Mouse (Mus musculus): ENCODE results near the gene 1700020D05Rik. TPM values are rescaled to one million over a fixed set of nuclear protein-coding genes. Genes with fewer than 3 reads are reported as not detected.
A peak's percentile ranks its signal among the peaks of the same experiment; 100 is the strongest.
"Not testable (repeated sequence)": the region's sequence is repeated elsewhere in the genome, so short reads cannot be mapped to it uniquely, and the experiment has no call there.

The 1700020D05Rik gene
- polyA plus RNA-seq, 2 experiments = 3.1 TPM; not detected in 1

- Histone ChIP-seq H3K27ac (replicated peaks; ENCODE audit: low read depth, low read length) (peak within 1 kb of the TSS; percentile 97), H3K36me3 (ENCODE audit: control insufficient read depth, insufficient read depth, low read length) (peaks cover 41% of the 10 kb centered on the region), H3K9ac (ENCODE audit: low read depth, low read length, severe bottlenecking) (peak within 1 kb of the TSS; percentile 90), H3K9me3 (ENCODE audit: control insufficient read depth, low read length) (no peaks in the 10 kb centered on the region), H3K27me3 (ENCODE audit: control insufficient read depth, insufficient read depth, low read length) (no peaks in the 10 kb centered on the region), H3K4me2 (replicated peaks; ENCODE audit: low read depth, low read length, severe bottlenecking) (peak within 1 kb of the TSS; percentile 77), H3K4me3 (replicated peaks; ENCODE audit: low read length) (peak within 1 kb of the TSS; percentile 98), H3K4me1 (ENCODE audit: control insufficient read depth, insufficient read depth, low read length) (peaks cover 19% of the 10 kb centered on the region)
- TF ChIP-seq POLR2A (IDR thresholded peaks at IDR 0.05; ENCODE audit: borderline replicate concordance, extremely low read depth, insufficient read depth, insufficient read length) = peak; percentile 96; the same call in 1 of the 2 replicates
- DNase-seq (ENCODE audit: low spot score) (peak; percentile 96), ATAC-seq (ENCODE audit: low FRiP score, low read depth) (peak; percentile 61)
- WGBS = under 1% methylated on average over 47 of the region's 62 CpGs
Measured at GRCm38 (mm10) chr19:5490313-5490897, 13.2 kb downstream of the 1700020D05Rik start, which contains the start of gene Cfl1. TSS of gene Cfl1 (plus strand) at chr19:5490455.

GRCm38 (mm10) chr19:5489721-5490120 lies 13.9 kb downstream of the 1700020D05Rik start:
- Histone ChIP-seq H3K36me3 (ENCODE audit: control insufficient read depth, insufficient read depth, low read length) (peaks cover 42% of the 10 kb centered on the region), H3K4me3 (replicated peaks; ENCODE audit: low read length) (peak overlapping the region; percentile 98), H3K4me1 (ENCODE audit: control insufficient read depth, insufficient read depth, low read length) (peaks cover 19% of the 10 kb centered on the region), H3K27ac (replicated peaks; ENCODE audit: low read depth, low read length) (peak overlapping the region; percentile 97; the same call in 1 of the 2 replicates), H3K4me2 (replicated peaks; ENCODE audit: low read depth, low read length, severe bottlenecking) (peak overlapping the region; percentile 77)
- not testable (repeated sequence) for H3K27me3 ChIP-seq (ENCODE audit: control insufficient read depth, insufficient read depth, low read length); H3K9ac ChIP-seq (ENCODE audit: low read depth, low read length, severe bottlenecking); DNase-seq (ENCODE audit: low spot score); H3K9me3 ChIP-seq (ENCODE audit: control insufficient read depth, low read length); ATAC-seq (ENCODE audit: low FRiP score, low read depth)
- 46% methylated on average over 10 of the region's 10 CpGs for WGBS

GRCm38 (mm10) chr19:5488878-5489571 lies 14.6 kb downstream of the 1700020D05Rik start:
- Histone ChIP-seq H3K4me3 (replicated peaks; ENCODE audit: low read length) (peak overlapping the region; percentile 57), H3K9ac (ENCODE audit: low read depth, low read length, severe bottlenecking) (peak overlapping the region; percentile 48), H3K36me3 (ENCODE audit: control insufficient read depth, insufficient read depth, low read length) (peaks cover 43% of the 10 kb centered on the region), H3K27me3 (ENCODE audit: control insufficient read depth, insufficient read depth, low read length) (no peaks in the 10 kb centered on the region), H3K27ac (replicated peaks; ENCODE audit: low read depth, low read length) (peak overlapping the region; percentile 93), H3K4me1 (ENCODE audit: control insufficient read depth, insufficient read depth, low read length) (peaks cover 19% of the 10 kb centered on the region), H3K9me3 (ENCODE audit: control insufficient read depth, low read length) (no peaks in the 10 kb centered on the region), H3K4me2 (replicated peaks; ENCODE audit: low read depth, low read length, severe bottlenecking) (peak overlapping the region; percentile 77)
- TF ChIP-seq POLR2A (IDR thresholded peaks at IDR 0.05; ENCODE audit: borderline replicate concordance, extremely low read depth, insufficient read depth, insufficient read length) = no peak
- WGBS = 0% methylated on average over 26 of the region's 26 CpGs
- ATAC-seq (ENCODE audit: low FRiP score, low read depth) = peak; percentile 77
- peak; percentile 98 for DNase-seq (ENCODE audit: low spot score)

GRCm38 (mm10) chr19:5487768-5488550 lies 15.6 kb downstream of the 1700020D05Rik start, which contains the start of gene Mus81:
TSS of gene Mus81 (minus strand) at chr19:5488402.
- TF ChIP-seq POLR2A (IDR thresholded peaks at IDR 0.05; ENCODE audit: borderline replicate concordance, extremely low read depth, insufficient read depth, insufficient read length) = peak; percentile 27; the same call in 1 of the 2 replicates
- H3K4me2 ChIP-seq (replicated peaks; ENCODE audit: low read depth, low read length, severe bottlenecking) = peak within 1 kb of the TSS; percentile 77
- ATAC-seq (ENCODE audit: low FRiP score, low read depth) (peak; percentile 71), DNase-seq (ENCODE audit: low spot score) (peak; percentile 96)
- H3K4me1 ChIP-seq (ENCODE audit: control insufficient read depth, insufficient read depth, low read length) = peaks cover 19% of the 10 kb centered on the region
- WGBS = under 1% methylated on average over 35 of the region's 39 CpGs
- H3K27ac ChIP-seq (replicated peaks; ENCODE audit: low read depth, low read length) = peak within 1 kb of the TSS; percentile 93
- H3K9me3 ChIP-seq (ENCODE audit: control insufficient read depth, low read length) = no peaks in the 10 kb centered on the region
- H3K27me3 ChIP-seq (ENCODE audit: control insufficient read depth, insufficient read depth, low read length) = no peaks in the 10 kb centered on the region
- H3K9ac ChIP-seq (ENCODE audit: low read depth, low read length, severe bottlenecking) = peak within 1 kb of the TSS; percentile 48
- H3K4me3 ChIP-seq (replicated peaks; ENCODE audit: low read length) = peak within 1 kb of the TSS; percentile 57
- peaks cover 43% of the 10 kb centered on the region for H3K36me3 ChIP-seq (ENCODE audit: control insufficient read depth, insufficient read depth, low read length)

GRCm38 (mm10) chr19:5486771-5487170 lies 16.8 kb downstream of the 1700020D05Rik start:
- ATAC-seq (ENCODE audit: low FRiP score, low read depth) (no peak), DNase-seq (ENCODE audit: low spot score) (no peak)
- H3K9me3 ChIP-seq (ENCODE audit: control insufficient read depth, low read length) = no peaks in the 10 kb centered on the region
- 86% methylated on average over 4 of the region's 4 CpGs for WGBS
- H3K4me1 ChIP-seq (ENCODE audit: control insufficient read depth, insufficient read depth, low read length) = peaks cover 14% of the 10 kb centered on the region
- H3K36me3 ChIP-seq (ENCODE audit: control insufficient read depth, insufficient read depth, low read length) = peaks cover 47% of the 10 kb centered on the region
- no peaks in the 10 kb centered on the region for H3K27me3 ChIP-seq (ENCODE audit: control insufficient read depth, insufficient read depth, low read length)
- 0 out of 2 replicates have a peak overlapping the region, but pooled peaks have one; percentile 57 for H3K4me3 ChIP-seq (replicated peaks; ENCODE audit: low read length)
- no peak overlapping the region for H3K9ac ChIP-seq (ENCODE audit: low read depth, low read length, severe bottlenecking)
- H3K4me2 ChIP-seq (replicated peaks; ENCODE audit: low read depth, low read length, severe bottlenecking) = peak overlapping the region; percentile 77
- H3K27ac ChIP-seq (replicated peaks; ENCODE audit: low read depth, low read length) = no peak overlapping the region
- no peak for TF ChIP-seq POLR2A (IDR thresholded peaks at IDR 0.05; ENCODE audit: borderline replicate concordance, extremely low read depth, insufficient read depth, insufficient read length)
